8 mouse cellular contexts compared by ENCODE assay signal in the genomic region with DNA sequence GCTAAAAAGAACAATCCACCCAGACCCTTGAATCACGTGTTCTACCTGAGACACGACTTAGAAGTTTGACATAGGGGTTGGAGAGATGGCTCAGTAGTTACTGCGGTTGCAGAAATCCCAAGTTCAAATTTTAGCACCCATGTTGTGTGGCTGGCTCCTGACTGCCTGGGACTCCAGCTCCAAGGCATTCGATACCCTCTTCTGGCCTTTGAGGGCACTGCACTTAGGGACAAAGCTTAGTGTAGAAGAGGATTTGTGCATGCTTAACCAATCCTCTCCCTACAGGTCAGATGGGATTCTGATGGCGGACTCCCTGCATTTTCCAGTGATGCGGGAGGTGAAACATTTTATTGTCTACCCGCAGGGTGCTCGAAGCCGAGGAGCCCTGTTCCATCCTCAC. TPM values are rescaled to one million over a fixed set of nuclear protein-coding genes. Genes with fewer than 3 reads are reported as not detected.
DNase-seq lines count a peak whose midpoint lies in the region; ATAC-seq and TF ChIP-seq lines count a peak whose summit lies in the region.

No protein-coding gene starts in this region.

- H3K9ac ChIP-seq in heart, adult 2 months (ENCODE audit: low read depth, low read length): no peak overlapping the region
- H3K9ac ChIP-seq in heart, embryonic 11.5 days (ENCODE audit: low read depth, low read length): no peak overlapping the region
- H3K9ac ChIP-seq in forebrain, postnatal 0 days: no peak overlapping the region

- ATAC-seq in heart, embryonic 11.5 days (replicated peaks; ENCODE audit: insufficient number of reproducible peaks, low FRiP score, low TSS enrichment): no peak
- ATAC-seq in forebrain, postnatal 0 days: peak; percentile 79

- H3K4me3 ChIP-seq in heart, adult 2 months: no peak overlapping the region
- no peak overlapping the region for H3K4me3 ChIP-seq in heart, embryonic 11.5 days (ENCODE audit: low read depth, low read length)
- no peak overlapping the region for H3K4me3 ChIP-seq in C2C12 (ENCODE audit: insufficient read depth, poor library complexity, severe bottlenecking)
- H3K4me3 ChIP-seq in forebrain, postnatal 0 days (ENCODE audit: low read depth, low read length): no peak overlapping the region
- no peak overlapping the region for H3K4me3 ChIP-seq in small intestine, adult 2 months (ENCODE audit: low read depth, low read length)

- no peak for TF ChIP-seq POLR2A in heart, adult 2 months (IDR thresholded peaks at IDR 0.05; ENCODE audit: insufficient read depth, low read depth, low read length)
- TF ChIP-seq POLR2A in small intestine, adult 2 months (IDR thresholded peaks at IDR 0.05; ENCODE audit: low read depth, low read length): no peak

- H3K27ac ChIP-seq in heart, adult 2 months: no peak overlapping the region; the same call in 1 of the 2 replicates
- no peak overlapping the region for H3K27ac ChIP-seq in heart, embryonic 11.5 days (ENCODE audit: low read depth, low read length)
- H3K27ac ChIP-seq in forebrain, postnatal 0 days (ENCODE audit: low read depth, low read length): no peak overlapping the region
- H3K27ac ChIP-seq in small intestine, adult 2 months (ENCODE audit: insufficient read depth, low read depth, low read length): no peak overlapping the region

- no peak overlapping the region for H3ac ChIP-seq in C2C12 (ENCODE audit: control insufficient read depth, insufficient read length, low read depth)

- H3K79me3 ChIP-seq in C2C12 (ENCODE audit: low read depth): no peaks in the 10 kb centered on the region

- TF ChIP-seq CTCF in heart, adult 2 months (IDR thresholded peaks at IDR 0.05): peak; percentile 85
- peak; percentile 12 for TF ChIP-seq CTCF in C2C12 (IDR thresholded peaks at IDR 0.05; ENCODE audit: control insufficient read depth, insufficient read depth, insufficient read length)
- peak; percentile 80 for TF ChIP-seq CTCF in forebrain, postnatal 0 days (IDR thresholded peaks at IDR 0.05; ENCODE audit: low read depth)
- peak; percentile 61; the same call in 1 of the 2 replicates for TF ChIP-seq CTCF in small intestine, adult 2 months (IDR thresholded peaks at IDR 0.05; ENCODE audit: extremely low read depth, insufficient read length, insufficient replicate concordance, low read depth, low read length)

- H3K4me2 ChIP-seq in heart, embryonic 11.5 days: no peak overlapping the region
- H3K4me2 ChIP-seq in forebrain, postnatal 0 days (ENCODE audit: low read depth): no peak overlapping the region

- no peaks in the 10 kb centered on the region for H3K79me2 ChIP-seq in heart, adult 2 months (replicated peaks; ENCODE audit: control insufficient read depth, insufficient read depth, low read length)
- no peaks in the 10 kb centered on the region for H3K79me2 ChIP-seq in C2C12 (ENCODE audit: control insufficient read depth, insufficient read depth)

- no peaks in the 10 kb centered on the region for H3K9me3 ChIP-seq in heart, embryonic 11.5 days (replicated peaks; ENCODE audit: control insufficient read depth, low read length)
- H3K9me3 ChIP-seq in forebrain, postnatal 0 days (ENCODE audit: low read length): no peaks in the 10 kb centered on the region

- peaks cover 4% of the 10 kb centered on the region for H3K4me1 ChIP-seq in heart, adult 2 months (ENCODE audit: control insufficient read depth, insufficient read depth, low read length)
- peaks cover 28% of the 10 kb centered on the region for H3K4me1 ChIP-seq in heart, embryonic 11.5 days (ENCODE audit: control insufficient read depth, insufficient read depth, low read length)
- peaks cover 15% of the 10 kb centered on the region; the same call in 1 of the 2 replicates for H3K4me1 ChIP-seq in forebrain, postnatal 0 days (ENCODE audit: insufficient read depth)
- H3K4me1 ChIP-seq in small intestine, adult 2 months (ENCODE audit: control insufficient read depth, insufficient read depth, insufficient read length, low read length): peaks cover 3% of the 10 kb centered on the region; the same call in 1 of the 2 replicates

- WGBS in heart, adult 2 months: 71% methylated on average over 9 of the region's 9 CpGs
- WGBS in heart, embryonic 11.5 days (ENCODE audit: insufficient replicate concordance): 78% methylated on average over 9 of the region's 9 CpGs
- 74% methylated on average over 9 of the region's 9 CpGs for WGBS in forebrain, postnatal 0 days
- 82% methylated on average over 9 of the region's 9 CpGs for WGBS in small intestine, adult 2 months

- H3K36me3 ChIP-seq in heart, adult 2 months (ENCODE audit: control insufficient read depth, insufficient read depth, low read length): peaks cover 3% of the 10 kb centered on the region; the same call in 1 of the 2 replicates
- no peaks in the 10 kb centered on the region for H3K36me3 ChIP-seq in heart, embryonic 11.5 days (ENCODE audit: control insufficient read depth, insufficient read depth, low read length)
- no peaks in the 10 kb centered on the region for H3K36me3 ChIP-seq in C2C12 (ENCODE audit: control insufficient read depth, insufficient read depth)
- H3K36me3 ChIP-seq in forebrain, postnatal 0 days (ENCODE audit: insufficient read depth): no peaks in the 10 kb centered on the region
- peaks cover 2% of the 10 kb centered on the region; the same call in 1 of the 2 replicates for H3K36me3 ChIP-seq in small intestine, adult 2 months (ENCODE audit: control insufficient read depth, insufficient read depth, low read length)

- peak; percentile 54 to 58 for DNase-seq in heart, adult 2 months
- peak; percentile 71 for DNase-seq in adrenal gland, postnatal 14 days
- DNase-seq in forebrain, postnatal 0 days: peak; percentile 54
- DNase-seq in kidney, adult 9 months: peak; percentile 69
- peak; percentile 80 for DNase-seq in lung, postnatal 10 days

- 0 out of 2 replicates have a peak, but pooled peaks have one; percentile 24 for TF ChIP-seq EP300 in heart, adult 2 months (IDR thresholded peaks at IDR 0.05; ENCODE audit: insufficient read depth, low read depth, low read length)

- intact Hi-C loops in heart, adult 2 months (cut with DNase I): loop anchor here (1.0 to 5.0 kb wide), 2 partner anchors 60 to 119 kb away; no protein-coding TSS in a partner anchor

- H3K27me3 ChIP-seq in heart, adult 2 months (ENCODE audit: control insufficient read depth, insufficient read depth, low read length): no peaks in the 10 kb centered on the region
- no peaks in the 10 kb centered on the region for H3K27me3 ChIP-seq in heart, embryonic 11.5 days (ENCODE audit: control insufficient read depth, insufficient read depth, low read length)
- no peaks in the 10 kb centered on the region for H3K27me3 ChIP-seq in C2C12 (ENCODE audit: control insufficient read depth, insufficient read depth, insufficient read length)
- H3K27me3 ChIP-seq in forebrain, postnatal 0 days (ENCODE audit: insufficient read depth, low read length): no peaks in the 10 kb centered on the region
- H3K27me3 ChIP-seq in small intestine, adult 2 months (ENCODE audit: control insufficient read depth, insufficient read depth, low read length): no peaks in the 10 kb centered on the region

TF ChIP-seq in C2C12, 6 proteins besides CTCF, POLR2A, EP300 and RAD21:
- TF ChIP-seq FOSL1 (IDR thresholded peaks at IDR 0.05; ENCODE audit: insufficient read depth, low read length, poor library complexity, severe bottlenecking) (no peak), MYOG (IDR thresholded peaks at IDR 0.05; ENCODE audit: control insufficient read depth, extremely low read depth, insufficient read length) (no peak), CEBPB (IDR thresholded peaks at IDR 0.05; ENCODE audit: low read depth) (no peak), MAX (IDR thresholded peaks at IDR 0.05) (no peak), MYOD1 (IDR thresholded peaks at IDR 0.05; ENCODE audit: control insufficient read depth, insufficient read length, low read depth) (no peak), USF1 (IDR thresholded peaks at IDR 0.05; ENCODE audit: low read depth) (no peak)

RNA-seq across cellular contexts. Expression of a gene that starts 15.6 kb away (rescaled TPM):
- total RNA-seq in heart, adult 2 months (2021): 10 to 100 TPM; 40.5 to 43.8 TPM
- polyA plus RNA-seq in heart, adult 2 months (2012; rRNA removed): 13.8 and 34.4 TPM in 2 replicates
- polyA plus RNA-seq in heart, embryonic 11.5 days (2014; fragmentation: Nextera tagmentation; extraction: Ambion mirVana): 24.5 and 28.1 TPM in 2 replicates
- polyA plus RNA-seq in C2C12 (2012; fragmentation: generic; extraction: Trizol): 0.40 TPM
- 14.6 and 17.2 TPM in 2 replicates for total RNA-seq in adrenal gland, postnatal 14 days (2021)
- 331 and 396 TPM in 2 replicates for total RNA-seq in forebrain, postnatal 0 days (2014; rRNA removed)
- polyA plus RNA-seq in forebrain, postnatal 0 days (2015; fragmentation: Nextera tagmentation; extraction: Ambion mirVana): 118 and 156 TPM in 2 replicates
- polyA plus RNA-seq in small intestine, adult 2 months (2012; rRNA removed): 22.5 and 75.9 TPM in 2 replicates

Comparison
In these comparisons a context has a peak if more than half of its experiments do, and no peak if none do; other contexts are left out.
1. CTCF ChIP-seq: peak in every context shown above with its lines; median percentile 85 in heart, adult 2 months; 80 in forebrain, postnatal 0 days; 61 in small intestine, adult 2 months; 12 in C2C12.
2. RNA of a gene that starts 15.6 kb away (polyA plus RNA-seq): 118 to 156 TPM in forebrain, postnatal 0 days, 22.5 to 75.9 TPM in small intestine, adult 2 months, 24.5 to 28.1 TPM in heart, embryonic 11.5 days and 13.8 to 34.4 TPM in heart, adult 2 months; 0.40 TPM in C2C12 (single experiment); every median in the first group is over 10 times any median in the second.
3. Peak in every context shown above with its lines, with median percentiles within 50 percentile points of each other: DNase-seq.